Mouse (Mus musculus): ENCODE results near the gene Sympk.

The Sympk gene

GRCm38 (mm10) chr7:19024096-19024506 is at the start of gene Sympk:
TSS of gene Sympk (plus strand) at chr7:19024377.
- DNase-seq (ENCODE audit: low read depth, low spot score), result peak; percentile 98

GRCm38 (mm10) chr7:18978381-18978780 is 45.8 kb upstream of the Sympk start:
- DNase-seq (ENCODE audit: low read depth, low spot score), result no peak

- DNase-seq (ENCODE audit: low read depth, low spot score), result no peak
Observed at GRCm38 (mm10) chr7:18986503-18986902, 37.7 kb upstream of the Sympk start.

- DNase-seq (ENCODE audit: low read depth, low spot score), result no peak
Observed at GRCm38 (mm10) chr7:18987100-18987499, 37.1 kb upstream of the Sympk start, which contains the start of gene Nanos2. TSS of gene Nanos2 (plus strand) at chr7:18987400.

- DNase-seq (ENCODE audit: low read depth, low spot score), result no peak
Observed at GRCm38 (mm10) chr7:18987747-18988146, 36.4 kb upstream of the Sympk start.

GRCm38 (mm10) chr7:18988780-18989179 is 35.4 kb upstream of the Sympk start:
- no peak for DNase-seq (ENCODE audit: low read depth, low spot score)

- no peak for DNase-seq (ENCODE audit: low read depth, low spot score)
Observed at GRCm38 (mm10) chr7:18989995-18990394, 34.2 kb upstream of the Sympk start.

GRCm38 (mm10) chr7:18990601-18991295 is 33.4 kb upstream of the Sympk start, which contains the start of gene Mypop:
TSS of gene Mypop (plus strand) at chr7:18991245.
- peak; percentile 100 for DNase-seq (ENCODE audit: low read depth, low spot score)

GRCm38 (mm10) chr7:18991660-18992293 is 32.4 kb upstream of the Sympk start:
- no peak for DNase-seq (ENCODE audit: low read depth, low spot score)

- no peak for DNase-seq (ENCODE audit: low read depth, low spot score)
Observed at GRCm38 (mm10) chr7:18992294-18992675, 31.9 kb upstream of the Sympk start.

GRCm38 (mm10) chr7:18993036-18993435 is 31.1 kb upstream of the Sympk start:
- no peak for DNase-seq (ENCODE audit: low read depth, low spot score)

- no peak for DNase-seq (ENCODE audit: low read depth, low spot score)
Observed at GRCm38 (mm10) chr7:18998835-18999234, 25.3 kb upstream of the Sympk start.

GRCm38 (mm10) chr7:19000421-19000820 is 23.8 kb upstream of the Sympk start:
- no peak for DNase-seq (ENCODE audit: low read depth, low spot score)

GRCm38 (mm10) chr7:19001066-19001806 is 22.9 kb upstream of the Sympk start:
- DNase-seq (ENCODE audit: low read depth, low spot score), result no peak

- no peak for DNase-seq (ENCODE audit: low read depth, low spot score)
Observed at GRCm38 (mm10) chr7:19001807-19002085, 22.4 kb upstream of the Sympk start.

GRCm38 (mm10) chr7:19002115-19002514 is 22.1 kb upstream of the Sympk start:
- DNase-seq (ENCODE audit: low read depth, low spot score), result no peak

GRCm38 (mm10) chr7:19002848-19003498 is 21.2 kb upstream of the Sympk start:
- peak; percentile 88 for DNase-seq (ENCODE audit: low read depth, low spot score)

- DNase-seq (ENCODE audit: low read depth, low spot score), result peak; percentile 93
Observed at GRCm38 (mm10) chr7:19003902-19004630, 20.1 kb upstream of the Sympk start, which contains the start of gene Irf2bp1. TSS of gene Irf2bp1 (plus strand) at chr7:19004044.

- no peak for DNase-seq (ENCODE audit: low read depth, low spot score)
Observed at GRCm38 (mm10) chr7:19004631-19005079, 19.5 kb upstream of the Sympk start.

- DNase-seq (ENCODE audit: low read depth, low spot score), result no peak
Observed at GRCm38 (mm10) chr7:19005417-19006121, 18.6 kb upstream of the Sympk start.

- DNase-seq (ENCODE audit: low read depth, low spot score), result peak; percentile 91
Observed at GRCm38 (mm10) chr7:19006476-19006875, 17.7 kb upstream of the Sympk start.
